Mouse (Mus musculus) layer of hippocampus, postnatal 36 days (tissue): ENCODE measurements around the gene Ifi27l2b. TPM values are rescaled to one million over a fixed set of nuclear protein-coding genes. Genes with fewer than 3 reads are reported as not detected.
A peak's percentile ranks its signal among the peaks of the same experiment; 100 is the strongest.

ENCODE experiments used
- DNase-seq, 2 experiments: peaks; one replicate each; pipeline ENCODE4 v3.0.0; 2022
- total RNA-seq, 2 experiments: library from RNA; stranded (reverse); gene quantifications; 2 replicates each; pipeline ENCODE4 v1.2.3; 2021

Ifi27l2b gene
- total RNA-seq, 2 experiments from 2014 or later, result not detected

DNA sequence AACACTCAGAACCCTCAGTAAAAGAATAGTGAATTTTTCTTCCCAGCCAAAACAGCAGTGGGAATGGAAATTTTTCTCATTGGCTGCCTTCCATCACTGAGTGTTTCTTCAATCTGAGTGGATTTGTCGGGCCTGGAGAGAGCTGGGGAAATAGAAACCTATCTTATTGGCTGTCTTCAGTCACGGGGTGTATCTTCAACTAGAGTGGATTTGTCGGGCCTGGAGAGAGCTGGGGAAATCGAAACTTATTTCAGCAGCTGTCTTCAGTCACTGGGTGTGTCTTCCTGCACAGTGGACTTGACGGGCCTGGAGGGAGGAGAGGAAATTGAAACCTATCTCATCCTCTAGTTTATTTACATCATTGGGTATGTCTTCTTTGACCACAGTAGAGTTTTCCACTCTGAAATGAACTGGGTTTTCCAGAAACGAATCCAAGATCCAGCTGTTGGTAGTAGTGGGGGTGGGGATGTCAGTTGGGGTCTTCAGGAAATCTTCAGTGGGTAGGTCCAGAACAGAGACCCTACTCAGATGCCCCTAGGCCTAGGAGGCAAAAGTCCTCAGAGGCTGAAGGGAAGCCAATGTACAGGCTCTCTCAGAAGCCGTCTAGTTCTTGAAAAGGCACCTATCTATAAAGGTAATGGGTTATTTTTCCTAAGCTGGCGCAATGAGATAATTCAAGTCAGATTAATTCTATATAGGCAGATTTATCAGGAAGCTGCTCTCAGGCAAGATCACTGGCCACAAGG, 22.9 kb downstream of the Ifi27l2b start, which contains the start of gene Ifi27:
TSS of gene Ifi27 (plus strand) at position 226 of the 746 bp plus-strand sequence.
- peak; percentile 28 to 41 for DNase-seq

DNA sequence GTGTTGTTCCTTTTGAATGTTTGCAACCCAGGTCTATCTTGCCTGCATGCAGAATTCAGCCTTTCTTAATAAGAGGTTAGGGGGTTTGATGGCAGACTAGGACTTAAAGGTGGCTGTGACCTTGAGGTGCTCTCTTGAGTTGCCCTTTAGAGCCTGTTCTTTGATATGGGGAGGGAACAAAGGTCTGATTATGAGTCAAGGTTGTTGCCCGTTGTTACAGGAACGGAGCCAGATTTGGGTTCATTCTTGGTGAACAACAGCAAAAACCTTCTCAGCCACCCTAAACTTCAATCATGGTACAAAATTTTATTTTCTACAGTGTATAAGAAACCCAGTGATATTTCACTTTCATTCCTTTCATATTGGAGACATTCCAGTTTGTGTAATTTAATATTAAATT, 23.6 kb downstream of the Ifi27l2b start:
- no peak for DNase-seq

DNA sequence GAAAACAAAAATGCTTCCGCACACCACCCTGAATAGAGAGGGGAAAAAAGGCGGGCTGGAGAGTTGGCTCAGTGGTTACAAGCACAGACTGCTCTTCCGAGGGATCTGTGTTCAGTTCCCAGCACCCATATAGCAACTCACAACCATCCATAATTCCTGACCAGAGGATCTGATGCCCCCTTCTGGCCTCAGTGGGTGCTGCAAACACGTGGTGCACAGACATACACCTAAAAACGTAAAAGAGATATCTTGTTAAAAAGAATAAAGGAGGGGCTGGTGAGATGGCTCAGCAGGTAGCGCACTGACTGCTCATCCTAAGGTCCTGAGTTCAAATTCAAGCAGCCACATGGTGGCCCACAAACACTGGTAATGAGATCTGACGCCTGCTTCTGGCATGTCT, 30.3 kb downstream of the Ifi27l2b start:
- no peak for DNase-seq

DNA sequence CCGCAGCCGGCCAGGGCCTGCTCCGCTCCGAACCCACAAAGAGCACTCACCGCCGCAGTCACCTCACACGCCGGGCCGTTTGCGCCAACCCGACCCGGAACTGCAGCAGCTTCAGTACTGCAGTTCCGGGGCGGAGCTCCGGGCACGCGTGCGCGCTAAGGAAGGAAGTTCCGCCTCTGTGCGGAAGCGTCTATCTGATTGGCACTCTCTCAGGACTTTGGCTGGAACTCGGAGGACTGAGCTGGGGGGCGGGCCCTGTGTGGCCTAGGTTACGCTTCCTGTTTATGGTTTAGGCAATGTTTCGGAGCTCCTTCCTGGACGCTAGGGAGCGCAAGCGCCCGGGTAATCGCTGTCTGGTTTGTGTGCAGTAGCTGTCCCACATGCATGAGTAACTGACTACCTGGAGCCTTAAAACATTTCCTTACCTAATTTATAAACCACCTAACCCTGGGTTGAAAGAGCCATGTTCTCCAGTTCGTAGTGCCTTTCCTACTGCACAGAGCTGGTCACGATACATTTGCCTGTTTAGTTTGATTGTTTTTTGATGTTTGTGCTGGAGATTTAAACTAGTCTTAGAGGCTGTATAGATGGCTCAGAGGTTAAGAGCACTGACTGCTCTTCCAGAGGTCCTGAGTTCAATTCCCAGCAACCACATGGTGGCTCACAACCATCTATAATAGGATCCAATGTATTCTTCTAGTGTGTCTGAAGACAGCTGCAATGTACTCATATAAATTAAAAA, 31.1 kb downstream of the Ifi27l2b start, which contains the start of gene Ddx24:
TSS of gene Ddx24 (minus strand) at position 102 of the 742 bp plus-strand sequence.
- DNase-seq, result peak; percentile 98

DNA sequence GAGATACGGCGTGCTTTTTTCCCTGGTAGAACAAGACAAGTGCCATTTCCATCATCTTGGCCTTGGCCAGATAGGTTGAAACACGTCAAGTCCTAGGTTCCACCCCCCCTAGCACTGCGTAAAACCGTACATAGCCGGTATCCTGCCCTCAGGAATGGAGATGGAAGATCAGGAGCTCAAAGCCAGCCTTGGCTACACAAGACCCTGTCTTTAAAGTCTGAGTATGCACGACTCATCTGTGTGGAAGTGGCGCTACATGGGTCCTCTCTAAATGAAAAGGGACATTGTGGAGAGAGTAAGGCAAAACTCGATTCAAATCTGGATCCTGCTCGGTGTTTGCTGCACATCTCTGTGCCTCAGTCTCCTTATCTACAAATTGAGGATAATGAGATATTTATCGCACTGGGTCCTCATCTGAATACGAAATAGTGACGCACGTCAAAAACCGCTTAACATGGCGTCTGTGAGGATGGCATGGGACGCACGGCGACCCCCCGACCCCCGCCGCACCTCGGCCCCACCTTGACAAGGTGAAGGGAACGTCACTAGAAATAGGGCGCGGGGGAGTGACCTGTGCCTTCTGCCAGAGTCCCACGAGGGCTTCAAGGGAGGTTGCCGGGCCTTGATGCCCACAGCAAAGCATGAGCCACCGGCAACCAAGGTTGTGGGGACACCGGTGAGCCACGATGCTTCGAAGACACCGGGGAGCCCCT, 31.9 kb downstream of the Ifi27l2b start:
- DNase-seq, result no peak

DNA sequence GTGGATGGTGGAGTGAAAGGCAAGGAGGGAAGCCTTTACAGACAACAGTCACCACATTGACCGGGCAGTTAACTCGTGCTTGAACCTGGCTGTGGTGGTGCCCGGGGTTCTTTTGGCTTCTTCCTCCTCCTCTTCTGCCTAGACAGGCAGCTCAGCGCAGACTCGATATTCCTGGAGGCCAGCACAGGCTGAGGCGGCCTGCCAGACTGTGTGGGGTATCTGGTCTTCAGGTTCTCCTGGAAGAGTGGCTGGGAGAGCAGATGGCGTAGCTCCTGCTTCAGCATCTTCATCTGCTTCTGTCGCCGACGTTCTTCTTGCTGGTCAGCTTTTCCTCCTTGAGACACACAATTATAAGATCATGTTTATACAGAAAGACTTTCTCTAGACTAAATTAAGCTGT, 48.9 kb downstream of the Ifi27l2b start:
- DNase-seq, result peak; percentile 40 to 41

DNA sequence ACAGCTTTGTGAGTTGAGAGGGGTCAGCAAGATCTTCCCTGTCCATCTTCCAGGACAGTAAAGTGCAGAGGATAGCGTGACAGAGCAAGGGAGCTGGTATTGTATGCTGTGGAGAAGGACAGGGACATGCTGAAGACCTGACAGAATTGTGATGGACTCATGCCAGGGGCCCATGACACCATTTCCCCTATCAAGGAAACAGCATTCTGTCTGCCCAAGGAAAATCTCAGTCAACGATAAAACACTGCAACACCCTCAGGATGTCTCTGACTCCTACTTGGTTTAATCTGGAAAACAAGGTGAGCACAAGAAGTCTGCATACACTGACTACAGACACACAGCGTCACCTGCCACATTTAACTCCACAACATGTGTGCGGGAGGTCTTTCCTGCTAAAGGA, 49.3 kb downstream of the Ifi27l2b start, which contains the start of gene 9330161L09Rik:
TSS of gene 9330161L09Rik (minus strand) at position 101 of the 400 bp plus-strand sequence.
- DNase-seq, result no peak

DNA sequence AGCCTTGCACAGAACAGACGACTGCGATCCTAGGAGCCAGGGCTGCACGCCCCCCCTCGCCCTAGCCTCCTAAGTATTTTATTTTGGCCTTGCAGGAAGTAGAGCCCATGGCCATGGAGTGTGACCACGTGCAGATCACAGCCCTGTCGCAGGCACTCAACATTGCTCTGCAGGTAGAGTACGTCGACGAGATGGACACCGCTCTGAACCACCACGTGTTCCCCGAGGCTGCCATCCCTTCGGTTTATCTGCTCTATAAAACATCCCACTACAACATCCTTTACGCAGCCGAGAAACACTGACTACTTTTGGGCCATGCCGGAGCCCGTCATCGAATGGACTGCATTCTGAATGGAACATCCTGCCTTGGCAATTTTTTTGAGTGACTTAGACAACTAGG, 52.9 kb downstream of the Ifi27l2b start:
- DNase-seq, result no peak

Other genes with a start within 250 kb of the Ifi27l2b start
- gene Prima1, start 215.1 kb downstream of the Ifi27l2b start, total RNA-seq, result 1 to 10 TPM; 3.9 to 4.0 TPM
- gene Fam181a, start 146.2 kb downstream of the Ifi27l2b start, total RNA-seq, result 1 to 10 TPM; 1.5 to 1.6 TPM
- 1 to 10 TPM; 1.6 to 1.7 TPM for gene Asb2, start 101.2 kb downstream of the Ifi27l2b start, total RNA-seq
- gene Otub2, start 68.5 kb downstream of the Ifi27l2b start, total RNA-seq, result 10 to 100 TPM; 49.7 to 53.9 TPM
- gene 9330161L09Rik, start 49.4 kb downstream of the Ifi27l2b start, total RNA-seq, result 1 to 10 TPM; 2.5 to 3.3 TPM
- gene Ddx24, start 31.4 kb downstream of the Ifi27l2b start, total RNA-seq, result 100 to 1,000 TPM; 213 to 224 TPM
- gene Ifi27, start 23.0 kb downstream of the Ifi27l2b start, total RNA-seq, result 10 to 100 TPM; 90.9 to 99.0 TPM
- 1 to 10 TPM; 1.2 to 1.3 TPM for gene Ifi27l2a, start 13.5 kb downstream of the Ifi27l2b start, total RNA-seq
- 10 to 100 TPM; 49.2 to 49.3 TPM for gene Ppp4r4, start 75.1 kb upstream of the Ifi27l2b start, total RNA-seq
- gene Serpina10, start 174.2 kb upstream of the Ifi27l2b start, total RNA-seq, result not detected
- not detected for gene Serpina6, start 200.0 kb upstream of the Ifi27l2b start, total RNA-seq
- not detected for gene Serpina16, start 218.9 kb upstream of the Ifi27l2b start, total RNA-seq
- gene Serpina1f, start 238.3 kb upstream of the Ifi27l2b start, total RNA-seq, result not detected